Mouse (Mus musculus): Measurements from ENCODE around the gene Nol4l.

DNA sequence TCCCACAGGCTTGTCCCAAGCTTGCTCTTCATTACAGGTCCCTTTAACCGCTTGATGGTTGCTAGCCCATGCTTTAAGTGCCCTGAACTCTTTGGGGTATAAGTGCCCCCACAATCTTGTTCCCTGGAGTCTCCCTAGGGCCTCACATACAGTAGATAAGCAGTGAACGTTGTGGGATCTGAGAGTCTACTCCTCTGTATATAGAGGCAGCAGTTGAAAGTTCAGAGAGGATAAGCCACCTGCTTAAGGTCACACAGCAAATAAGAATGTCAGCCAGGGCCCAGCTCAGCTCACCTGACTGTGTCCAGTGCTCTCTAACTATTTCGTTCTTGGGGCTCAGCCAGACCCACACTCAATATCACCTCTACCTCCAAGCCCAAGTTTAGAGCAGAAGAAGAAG lies 17.9 kb upstream of the Nol4l start:
- TF ChIP-seq GATA1 (IDR thresholded peaks at IDR 0.05; ENCODE audit: borderline replicate concordance, low read length) (no peak), FLI1 (IDR thresholded peaks at IDR 0.05; ENCODE audit: low read length) (no peak)

Measured in megakaryocyte, embryonic 14.5 days (primary cell).